Mouse (Mus musculus): ENCODE data around the gene Gtf2ird2.

GRCm38 (mm10) chr5:134234205-134234604 is 50.4 kb downstream of the Gtf2ird2 start:
- TF ChIP-seq CTCF (IDR thresholded peaks at IDR 0.05) (no peak), EP300 (IDR thresholded peaks at IDR 0.05) (no peak)

Measured in lung, postnatal 0 days (tissue).